Mouse (Mus musculus): ENCODE results near the gene Thrb.

Gene Thrb

DNA sequence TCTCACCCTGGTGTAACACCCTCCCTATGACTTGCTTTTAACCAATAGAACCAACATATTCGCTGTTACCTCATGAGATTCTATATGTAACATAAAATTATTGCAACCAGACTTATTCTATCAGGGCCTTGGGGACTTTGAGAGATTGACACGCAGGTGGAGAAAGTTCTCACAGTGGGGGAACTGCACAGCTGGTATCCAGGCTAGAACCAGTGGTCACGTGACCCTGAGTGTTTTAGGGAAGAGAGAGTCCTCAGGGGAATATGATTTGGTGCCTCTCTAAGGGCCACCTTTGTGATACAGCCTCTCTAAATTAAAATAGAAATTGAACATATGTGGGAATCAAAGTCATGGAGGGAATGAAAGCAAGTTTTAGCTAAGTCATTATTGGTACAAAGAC is 371.9 kb downstream of the Thrb start:
- DNase-seq (ENCODE audit: low spot score), result no peak

GRCm38 (mm10) chr14:18036573-18036972 is 376.5 kb downstream of the Thrb start:
- DNase-seq (ENCODE audit: low spot score), result no peak

DNA sequence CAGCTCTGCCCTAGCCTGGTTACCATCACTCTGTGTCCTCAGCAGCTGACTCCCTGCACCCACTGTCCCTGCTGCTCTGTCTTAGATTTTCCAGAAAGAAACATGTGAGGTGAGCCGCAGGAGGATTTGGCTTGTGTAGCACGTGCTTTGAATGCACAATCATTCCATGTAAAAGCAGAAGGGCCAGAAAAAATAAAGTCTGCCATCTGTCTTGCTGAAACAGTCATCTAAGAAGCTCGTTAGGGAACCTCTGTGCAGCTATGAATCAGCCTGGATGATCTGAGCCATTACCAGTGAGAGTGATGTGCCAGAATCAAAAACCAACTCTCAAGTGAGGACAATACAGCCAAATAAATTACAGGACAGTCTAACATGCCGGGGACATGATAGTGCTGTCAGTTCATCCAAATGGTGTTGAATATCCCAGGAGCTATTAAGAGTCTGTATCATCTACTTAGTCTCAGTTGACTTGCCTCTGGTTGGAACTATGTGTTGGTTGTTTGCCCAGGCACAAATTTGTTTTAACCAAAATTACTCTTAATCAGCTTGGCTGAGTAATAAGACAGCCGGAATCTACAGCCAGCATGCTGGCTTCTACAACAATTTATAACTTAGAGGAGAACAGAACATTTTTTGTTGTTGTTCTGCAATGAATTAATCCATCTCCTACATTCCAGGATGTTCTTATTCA is 402.2 kb downstream of the Thrb start:
- DNase-seq (ENCODE audit: low spot score), result no peak
